Mouse (Mus musculus) megakaryocyte, embryonic 14.5 days (primary cell): Measurements from ENCODE around the gene Wdr74.

Experiments used
- FLI1 ChIP-seq: IDR thresholded peaks from 2 replicates; pipeline ENCODE4 v1.6.1; 2012; ENCODE audit warnings: low read length, inconsistent platforms, mixed read lengths
- GATA1 ChIP-seq: IDR thresholded peaks from 3 replicates; pipeline ENCODE4 v1.6.1; 2012; ENCODE audit warnings: mixed read lengths, low read length, inconsistent platforms, borderline replicate concordance

DNA sequence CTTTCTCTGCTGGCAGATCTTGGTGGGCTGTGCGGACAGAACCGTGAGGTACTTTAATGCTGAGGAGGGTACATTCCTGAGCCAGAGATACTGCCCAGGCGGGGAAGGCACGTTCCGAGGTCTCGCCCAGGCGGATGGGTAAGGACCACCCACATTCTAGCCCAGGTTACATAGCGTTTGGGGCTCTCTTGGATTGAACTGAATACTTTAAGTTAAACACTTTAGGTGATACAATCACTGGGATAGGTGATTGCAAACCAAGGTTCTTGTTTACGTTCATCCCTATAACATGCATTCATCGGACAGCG, 487 bp downstream of the Wdr74 start:
- TF ChIP-seq GATA1 = no peak
- no peak for TF ChIP-seq FLI1
